Mouse (Mus musculus) heart, embryonic 15.5 days (tissue): ENCODE measurements around the gene Arcn1. TPM values are rescaled to one million over a fixed set of nuclear protein-coding genes. Genes with fewer than 3 reads are reported as not detected.
A peak's percentile ranks its signal among the peaks of the same experiment; 100 is the strongest.

Experiments used
- ATAC-seq: fragments of 200-750 bp; cut with Nextera tagmentation; replicated peaks from 2 replicates; pipeline ENCODE4 v1.8.0; 2017; ENCODE audit warnings: low read depth, moderate TSS enrichment; ENCODE audit not compliant: insufficient number of reproducible peaks, insufficient read depth, low FRiP score
- H3K27ac ChIP-seq: fragments of 300-500 bp; sonication (generic); 2 replicates; pipeline ENCODE4 v1.5.1; 2015; ENCODE audit warnings: mild to moderate bottlenecking, inconsistent platforms
- H3K27me3 ChIP-seq: fragments of 300-500 bp; sonication (generic); 2 replicates; pipeline ENCODE4 v1.6.1; 2015; ENCODE audit warnings: inconsistent platforms
- H3K36me3 ChIP-seq: fragments of 300-500 bp; sonication (generic); 2 replicates; pipeline ENCODE4 v1.6.1; 2015; ENCODE audit warnings: mild to moderate bottlenecking, inconsistent platforms
- H3K4me1 ChIP-seq: fragments of 300-500 bp; sonication (generic); replicated peaks from 2 replicates; pipeline ENCODE4 v1.6.1; 2015; ENCODE audit warnings: inconsistent platforms
- H3K4me2 ChIP-seq: fragments of 300-500 bp; sonication (generic); 2 replicates; pipeline ENCODE4 v1.6.1; 2015; ENCODE audit warnings: inconsistent platforms, mild to moderate bottlenecking, moderate library complexity
- H3K4me3 ChIP-seq: fragments of 300-500 bp; sonication (generic); 2 replicates; pipeline ENCODE4 v1.5.1; 2015; ENCODE audit warnings: mild to moderate bottlenecking, inconsistent platforms
- H3K9ac ChIP-seq: fragments of 300-500 bp; sonication (generic); 2 replicates; pipeline ENCODE4 v1.6.1; 2015; ENCODE audit warnings: mild to moderate bottlenecking, inconsistent platforms
- H3K9me3 ChIP-seq: fragments of 300-500 bp; sonication (generic); replicated peaks from 2 replicates; pipeline ENCODE4 v1.6.1; 2016; ENCODE audit warnings: inconsistent platforms
- WGBS: fragments of 180-500 bp; shearing (Covaris S2); methylation state at CpG from one replicate; pipeline ENCODE4 v1.1.7; 2015; ENCODE audit warnings: mixed read lengths; 5-methylcytosine and 5-hydroxymethylcytosine counted together
- polyA plus RNA-seq: library from polyadenylated mRNA; unstranded; fragments of >200 nt; fragmentation: Nextera tagmentation; extraction: Ambion mirVana; gene quantifications from 2 replicates; pipeline ENCODE4 v1.2.1, GENCODE M21; 2015

The Arcn1 gene
- polyA plus RNA-seq, 1 experiment from 2014 or later, result 106 TPM

DNA sequence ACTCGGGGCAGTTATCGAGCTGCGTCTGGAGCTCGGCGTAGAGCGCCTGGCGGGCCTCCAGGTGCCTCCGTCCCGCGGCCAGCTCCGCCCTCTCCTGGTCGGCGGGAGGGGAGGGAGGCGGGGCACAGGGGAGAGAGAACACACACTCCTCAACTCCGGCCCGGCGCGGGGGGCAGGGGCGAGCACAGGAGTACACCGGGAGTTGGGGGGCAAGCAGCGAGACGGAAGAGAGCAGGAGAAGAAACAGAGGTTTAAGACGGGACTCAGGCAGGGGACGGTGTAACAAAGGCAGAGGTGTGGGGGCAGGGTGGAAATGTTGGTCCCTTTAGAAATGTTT, 59.2 kb downstream of the Arcn1 start:
- H3K4me2 ChIP-seq, result peak overlapping the region; percentile 73
- whole genome bisulfite sequencing, result 3% methylated on average over 24 of the region's 24 CpGs
- H3K9me3 ChIP-seq, result no peaks in the 10 kb centered on the region
- H3K9ac ChIP-seq, result peak overlapping the region; percentile 54
- H3K4me3 ChIP-seq, result peak overlapping the region; percentile 52
- peak overlapping the region; percentile 63 for H3K27ac ChIP-seq
- no peaks in the 10 kb centered on the region for H3K27me3 ChIP-seq
- ATAC-seq, result peak; percentile 88
- H3K36me3 ChIP-seq, result peaks cover 39% of the 10 kb centered on the region; the same call in 1 of the 2 replicates
- peaks cover 20% of the 10 kb centered on the region for H3K4me1 ChIP-seq

DNA sequence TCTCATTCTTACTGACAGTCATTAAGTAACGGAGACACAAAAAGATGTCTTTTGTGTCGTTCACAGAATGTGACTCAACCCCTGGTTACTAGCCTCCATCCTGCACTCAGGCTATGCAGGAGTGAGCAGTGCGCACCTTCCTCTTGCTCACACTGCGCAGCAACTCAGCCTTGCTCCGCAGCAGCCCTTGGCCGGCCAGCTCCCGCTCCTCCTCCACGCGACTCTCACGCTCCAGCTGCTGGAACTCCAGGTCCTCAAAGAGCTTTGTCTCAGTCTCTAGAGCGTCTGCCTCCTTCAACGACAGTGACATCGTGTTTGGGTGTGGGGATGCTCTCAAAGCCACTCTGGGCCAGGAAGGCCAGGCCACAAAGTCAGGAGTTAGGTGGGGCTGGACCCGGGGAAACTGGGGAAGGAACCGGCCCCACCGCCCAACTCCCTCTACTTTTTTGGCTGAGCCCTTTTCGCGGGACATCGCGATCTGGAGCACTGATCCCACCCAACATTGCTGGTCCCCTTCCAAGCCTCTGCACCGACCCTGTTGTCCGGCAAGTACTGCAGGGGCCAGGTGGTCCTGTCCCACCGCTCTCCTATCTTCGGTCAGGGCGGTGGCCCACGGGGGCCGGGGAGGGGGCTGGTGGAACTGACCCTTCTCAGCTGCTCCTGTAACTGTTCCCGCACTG, 59.8 kb downstream of the Arcn1 start:
- Histone ChIP-seq H3K4me1 (peaks cover 20% of the 10 kb centered on the region), H3K9ac (peak overlapping the region; percentile 54), H3K27me3 (no peaks in the 10 kb centered on the region), H3K4me3 (peak overlapping the region; percentile 52), H3K27ac (peak overlapping the region; percentile 63), H3K9me3 (no peaks in the 10 kb centered on the region), H3K36me3 (peaks cover 44% of the 10 kb centered on the region; the same call in 1 of the 2 replicates), H3K4me2 (peak overlapping the region; percentile 73)
- peak; percentile 24; the same call in 1 of the 2 replicates for ATAC-seq
- WGBS, result 28% methylated on average over 28 of the region's 28 CpGs

DNA sequence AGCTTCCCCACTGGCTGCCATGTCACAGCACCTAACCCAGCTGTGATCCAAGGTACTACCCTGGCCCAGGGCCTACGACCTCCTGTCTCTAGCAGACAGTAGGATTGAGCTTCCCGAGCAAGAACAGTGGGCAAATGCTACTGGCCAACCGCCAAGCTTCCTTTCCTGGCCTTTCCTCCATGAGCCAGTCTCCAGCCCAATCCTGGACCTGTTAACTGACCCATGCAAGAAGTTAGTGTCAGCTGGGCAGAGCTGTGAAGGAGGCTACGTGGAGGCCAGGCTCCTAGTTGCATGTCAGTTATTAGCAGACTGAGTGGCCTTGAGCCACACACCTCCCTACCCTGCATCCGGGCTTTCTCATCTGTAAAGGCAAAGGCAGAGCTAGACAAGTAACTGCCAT, 67.9 kb downstream of the Arcn1 start:
- Histone ChIP-seq H3K9ac (no peak overlapping the region), H3K36me3 (peaks cover 77% of the 10 kb centered on the region), H3K4me2 (no peak overlapping the region), H3K27me3 (no peaks in the 10 kb centered on the region), H3K9me3 (no peaks in the 10 kb centered on the region), H3K27ac (no peak overlapping the region), H3K4me1 (no peaks in the 10 kb centered on the region), H3K4me3 (no peak overlapping the region)
- no peak; the same call in 1 of the 2 replicates for ATAC-seq
- 73% methylated on average over 5 of the region's 5 CpGs for WGBS

DNA sequence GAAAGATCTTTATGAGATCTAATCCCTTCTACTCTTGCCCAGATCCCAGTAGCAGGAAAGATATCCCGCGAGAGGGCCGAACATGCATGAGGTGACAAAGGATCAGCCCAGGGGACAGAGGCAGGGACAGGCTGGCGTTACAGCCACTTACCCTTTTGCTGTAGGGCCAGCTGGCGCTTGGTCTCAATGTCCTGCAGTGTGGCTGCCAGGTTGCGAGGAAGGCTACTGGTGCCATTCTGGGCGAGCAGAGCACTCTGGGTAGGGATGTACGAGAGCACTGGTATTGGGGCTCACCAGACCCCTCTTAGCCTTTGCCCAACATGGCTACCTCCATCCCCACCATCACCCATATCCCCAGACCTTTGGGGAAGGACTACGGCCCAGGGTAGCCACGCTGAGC, 68.4 kb downstream of the Arcn1 start:
- 83% methylated on average over 10 of the region's 10 CpGs for WGBS
- Histone ChIP-seq H3K36me3 (peaks cover 82% of the 10 kb centered on the region), H3K4me1 (no peaks in the 10 kb centered on the region)

DNA sequence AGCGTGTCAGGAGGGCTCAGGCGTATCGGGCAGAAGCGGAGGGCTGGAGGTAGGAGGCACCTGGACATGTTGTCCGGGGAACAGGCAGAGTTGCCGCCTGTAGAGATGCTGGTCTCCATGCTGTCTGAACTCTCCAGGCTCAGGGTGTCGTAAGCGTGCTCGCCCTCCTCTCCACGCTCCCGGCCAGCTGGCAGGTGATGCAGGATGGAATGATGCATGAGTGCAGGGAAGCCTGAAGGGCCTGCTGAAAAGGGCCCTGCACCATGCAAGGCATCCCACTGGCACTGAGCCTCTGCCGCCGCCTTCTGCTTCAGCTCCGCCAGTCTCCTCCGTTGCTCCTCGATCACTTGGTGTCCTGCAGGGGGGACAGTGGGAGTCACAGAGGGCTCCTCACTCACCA, 69.8 kb downstream of the Arcn1 start:
- Histone ChIP-seq H3K27me3 (no peaks in the 10 kb centered on the region), H3K4me3 (no peak overlapping the region), H3K4me2 (no peak overlapping the region), H3K27ac (no peak overlapping the region), H3K4me1 (no peaks in the 10 kb centered on the region), H3K9me3 (no peaks in the 10 kb centered on the region), H3K9ac (no peak overlapping the region), H3K36me3 (peaks cover 82% of the 10 kb centered on the region)
- 93% methylated on average over 16 of the region's 16 CpGs for WGBS
- no peak for ATAC-seq

More for the DNA sequence above, 68.4 kb downstream of the Arcn1 start:
- Histone ChIP-seq H3K4me3 (no peak overlapping the region), H3K27me3 (no peaks in the 10 kb centered on the region), H3K4me2 (no peak overlapping the region), H3K27ac (no peak overlapping the region), H3K9ac (no peak overlapping the region), H3K9me3 (no peaks in the 10 kb centered on the region)
- ATAC-seq, result no peak

DNA sequence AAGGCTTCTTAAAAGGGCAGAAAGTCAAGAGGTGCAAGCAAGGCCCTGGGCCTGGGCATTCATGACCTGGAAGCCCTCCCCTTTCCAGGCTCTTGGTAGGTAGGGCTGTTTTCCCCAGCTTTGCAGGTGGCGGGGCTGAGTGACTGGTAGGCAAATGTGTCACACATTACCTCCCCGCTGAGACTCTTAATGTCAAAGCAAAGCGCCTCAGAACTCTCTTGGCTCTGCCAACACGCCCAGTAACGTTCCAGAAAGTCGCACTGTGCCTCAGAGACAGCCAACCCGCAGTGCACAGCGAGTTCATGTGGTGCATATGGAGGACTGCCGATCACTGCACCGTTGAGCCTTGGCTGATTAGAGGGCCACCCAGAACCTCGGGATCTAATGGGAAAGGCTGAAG, 74.6 kb downstream of the Arcn1 start:
- Histone ChIP-seq H3K9ac (no peak overlapping the region), H3K27me3 (no peaks in the 10 kb centered on the region), H3K4me3 (no peak overlapping the region), H3K4me2 (no peak overlapping the region), H3K4me1 (peaks cover 22% of the 10 kb centered on the region), H3K27ac (no peak overlapping the region), H3K9me3 (no peaks in the 10 kb centered on the region), H3K36me3 (peaks cover 57% of the 10 kb centered on the region)
- no peak for ATAC-seq
- 81% methylated on average over 11 of the region's 11 CpGs for WGBS

DNA sequence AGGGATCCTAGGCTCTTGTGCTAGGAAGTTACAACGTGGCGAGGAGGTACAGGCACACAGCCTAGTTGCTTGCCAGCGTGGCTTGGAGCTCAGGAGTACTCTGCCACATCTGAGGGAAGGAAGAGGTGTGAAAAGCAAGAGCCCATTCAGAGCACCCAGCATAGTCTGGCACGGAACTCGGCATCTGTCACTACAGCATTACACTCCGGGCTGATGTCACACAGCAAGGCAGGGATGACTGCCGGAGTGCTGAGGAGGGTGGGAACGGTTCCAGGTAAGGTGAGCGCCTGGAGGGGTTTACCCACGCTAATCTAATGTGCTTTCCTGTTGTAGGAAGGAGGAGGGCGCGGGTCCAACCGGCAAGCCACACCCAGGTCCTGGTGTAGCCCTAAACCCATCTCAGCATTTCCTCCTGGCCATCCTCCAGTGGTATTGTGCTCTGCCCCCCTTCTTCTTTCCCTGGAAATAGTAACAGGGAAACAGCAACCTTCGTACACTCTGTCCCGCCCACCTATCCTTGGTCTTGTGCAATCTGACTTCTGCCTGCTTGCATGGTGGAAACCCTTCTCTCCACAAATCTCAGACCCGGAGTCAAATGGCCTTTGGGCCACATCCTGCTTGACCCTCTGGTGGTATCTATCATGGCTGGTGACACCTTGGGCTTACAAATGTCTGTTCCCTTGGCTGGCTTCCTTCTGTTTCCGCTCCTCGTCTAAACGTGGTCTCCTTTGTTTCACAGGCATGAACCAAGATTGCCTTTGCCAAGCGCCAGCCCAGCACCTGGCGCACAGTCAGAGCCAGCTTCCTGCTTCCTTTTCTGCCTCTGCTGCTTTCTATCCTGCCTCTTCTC, 75.7 kb downstream of the Arcn1 start:
- Histone ChIP-seq H3K9ac (no peak overlapping the region), H3K36me3 (peaks cover 57% of the 10 kb centered on the region)
- ATAC-seq, result peak; percentile 61

More for the DNA sequence above, 75.7 kb downstream of the Arcn1 start:
- H3K4me1 ChIP-seq, result peaks cover 22% of the 10 kb centered on the region
- no peaks in the 10 kb centered on the region for H3K27me3 ChIP-seq
- no peaks in the 10 kb centered on the region for H3K9me3 ChIP-seq
- peak overlapping the region; percentile 49 for H3K27ac ChIP-seq
- peak overlapping the region; percentile 6; the same call in 1 of the 2 replicates for H3K4me2 ChIP-seq
- WGBS, result 52% methylated on average over 21 of the region's 21 CpGs
- H3K4me3 ChIP-seq, result no peak overlapping the region

Other genes starting within 250 kb of the Arcn1 start
- 0.05 and 0.23 TPM in 2 replicates for gene Cxcr5, start 206.0 kb downstream of the Arcn1 start, polyA plus RNA-seq
- 10.7 and 10.9 TPM in 2 replicates for gene Ddx6, start 163.0 kb downstream of the Arcn1 start, polyA plus RNA-seq
- gene Treh, start 94.6 kb downstream of the Arcn1 start, polyA plus RNA-seq, result not detected in 2 replicates
- gene Phldb1, start 32.6 kb downstream of the Arcn1 start, polyA plus RNA-seq, result 23.7 and 31.3 TPM in 2 replicates
- gene Ift46, start 63 bp upstream of the Arcn1 start, polyA plus RNA-seq, result 54.3 and 66.6 TPM in 2 replicates
- gene Tmem25, start 31.5 kb upstream of the Arcn1 start, polyA plus RNA-seq, result 2.1 and 2.8 TPM in 2 replicates
- gene Ttc36, start 35.2 kb upstream of the Arcn1 start, polyA plus RNA-seq, result 0.30 and 1.1 TPM in 2 replicates
- 9.3 and 10.1 TPM in 2 replicates for gene Kmt2a, start 113.5 kb upstream of the Arcn1 start, polyA plus RNA-seq
- 1,028 and 1,424 TPM in 2 replicates for gene Atp5l, start 152.9 kb upstream of the Arcn1 start, polyA plus RNA-seq
- 14.7 and 17.6 TPM in 2 replicates for gene Ube4a, start 197.8 kb upstream of the Arcn1 start, polyA plus RNA-seq
- gene Cd3g, start 212.6 kb upstream of the Arcn1 start, polyA plus RNA-seq, result 5.5 and 64.7 TPM in 2 replicates
- gene Cd3d, start 213.9 kb upstream of the Arcn1 start, polyA plus RNA-seq, result 1.4 and 16.0 TPM in 2 replicates
- 2.9 and 43.3 TPM in 2 replicates for gene Cd3e, start 241.8 kb upstream of the Arcn1 start, polyA plus RNA-seq